Mouse (Mus musculus) kidney, postnatal 0 days (tissue): Measurements from ENCODE around the gene Cnot6. TPM values are rescaled to one million over a fixed set of nuclear protein-coding genes. Genes with fewer than 3 reads are reported as not detected.

ENCODE experiments used
- ATAC-seq: fragments of 200-750 bp; cut with Nextera tagmentation; replicated peaks from 2 replicates; pipeline ENCODE4 v1.8.0; 2017; ENCODE audit warnings: low read depth, moderate number of reproducible peaks, moderate TSS enrichment, moderate library complexity; ENCODE audit not compliant: low FRiP score
- DNase-seq: peaks from one replicate; pipeline ENCODE4 v3.0.0-alpha.2; 2016; ENCODE audit warnings: low spot score
- H3K27ac ChIP-seq: fragments of 300-500 bp; sonication (generic); 2 replicates; pipeline ENCODE4 v1.5.1; 2014; ENCODE audit warnings: mild to moderate bottlenecking
- H3K27me3 ChIP-seq: fragments of 300-500 bp; sonication (generic); 2 replicates; pipeline ENCODE4 v1.6.1; 2014; ENCODE audit warnings: low read length, mixed read lengths; ENCODE audit not compliant: insufficient read depth
- H3K36me3 ChIP-seq: fragments of 300-500 bp; sonication (generic); 2 replicates; pipeline ENCODE4 v1.6.1; 2014; ENCODE audit warnings: low read length, mixed read lengths; ENCODE audit not compliant: insufficient read depth
- H3K4me1 ChIP-seq: fragments of 300-500 bp; sonication (generic); replicated peaks from 2 replicates; pipeline ENCODE4 v1.6.1; 2014; ENCODE audit warnings: antibody characterized with exemption, low read length, mixed read lengths; ENCODE audit not compliant: insufficient read depth
- H3K4me2 ChIP-seq: fragments of 300-500 bp; sonication (generic); 2 replicates; pipeline ENCODE4 v1.6.1; 2014; ENCODE audit warnings: mild to moderate bottlenecking, low read length, moderate library complexity, mixed read lengths
- H3K4me3 ChIP-seq: fragments of 300-500 bp; sonication (generic); replicated peaks from 2 replicates; pipeline ENCODE4 v1.5.1; 2014; ENCODE audit warnings: low read depth, low read length
- H3K9ac ChIP-seq: fragments of 300-500 bp; sonication (generic); 2 replicates; pipeline ENCODE4 v1.6.1; 2014; ENCODE audit warnings: low read depth, low read length
- H3K9me3 ChIP-seq: fragments of 300-500 bp; sonication (generic); replicated peaks from 2 replicates; pipeline ENCODE4 v1.6.1; 2016; ENCODE audit warnings: low read length, inconsistent platforms, mixed read lengths
- CTCF ChIP-seq: IDR thresholded peaks from 2 replicates; pipeline ENCODE4 v1.5.1; 2016; ENCODE audit warnings: antibody characterized with exemption, low read depth, mild to moderate bottlenecking, moderate library complexity
- WGBS: fragments of 180-500 bp; shearing (Covaris S2); extraction: QIAGEN DNeasy Blood & Tissue Kit; methylation state at CpG from one replicate; pipeline ENCODE4 v1.1.7; 2014; 5-methylcytosine and 5-hydroxymethylcytosine counted together
- polyA plus RNA-seq: library from polyadenylated mRNA; unstranded; fragments of >200 nt; fragmentation: Nextera tagmentation; extraction: Ambion mirVana; gene quantifications from 2 replicates; pipeline ENCODE4 v1.2.1, GENCODE M21; 2015

The Cnot6 gene
- polyA plus RNA-seq, 1 experiment from 2014 or later: 54.4 TPM

DNA sequence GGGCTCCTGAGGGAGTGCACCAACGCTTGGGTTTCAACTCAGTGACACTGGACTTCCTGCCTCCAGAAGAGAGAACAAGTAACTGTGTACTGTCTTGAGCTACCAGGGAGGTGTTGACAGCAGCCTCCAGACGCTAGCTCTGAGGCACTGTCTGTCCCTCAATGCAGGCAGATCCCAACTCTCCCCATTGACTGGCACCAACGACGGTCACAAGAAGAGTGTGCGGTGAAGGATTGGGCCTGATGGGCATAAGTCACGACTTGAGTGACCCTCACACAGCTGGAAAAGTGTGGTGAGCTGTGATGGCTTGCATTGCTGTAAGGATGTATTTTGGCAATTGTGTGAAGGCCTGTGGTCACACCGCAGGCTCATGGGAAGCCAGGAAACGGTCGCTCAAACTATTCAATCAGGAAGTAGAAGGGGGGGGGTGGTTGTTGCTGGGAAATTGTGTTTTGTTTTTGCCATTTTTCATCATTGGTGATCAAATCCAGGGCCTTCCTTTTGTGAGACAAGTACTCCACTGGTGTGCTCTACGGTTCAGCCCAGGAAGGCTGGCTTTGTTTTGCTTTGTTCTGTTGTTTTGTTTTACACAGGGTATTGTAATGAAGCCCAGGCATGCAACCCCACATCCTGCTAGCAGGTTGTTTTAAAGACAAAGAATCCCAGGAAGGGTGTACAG, 53.6 kb downstream of the Cnot6 start:
- ATAC-seq (no peak), DNase-seq (no peak)
- no peak overlapping the region for H3K4me2 ChIP-seq
- no peak for TF ChIP-seq CTCF
- H3K4me1 ChIP-seq: 0 out of 2 replicates have a peak, but pooled peaks cover 8% of the 10 kb centered on the region
- H3K9me3 ChIP-seq: no peaks in the 10 kb centered on the region
- no peaks in the 10 kb centered on the region for H3K27me3 ChIP-seq
- peak overlapping the region; percentile 47; the same call in 1 of the 2 replicates for H3K27ac ChIP-seq
- H3K36me3 ChIP-seq: no peaks in the 10 kb centered on the region
- no peak overlapping the region for H3K9ac ChIP-seq
- no peak overlapping the region for H3K4me3 ChIP-seq
- 72% methylated on average over 10 of the region's 10 CpGs for WGBS

GRCm38 (mm10) chr11:49658065-49658464, 54.5 kb downstream of the Cnot6 start:
- Histone ChIP-seq H3K4me1 (peaks cover 10% of the 10 kb centered on the region; the same call in 1 of the 2 replicates), H3K9me3 (no peaks in the 10 kb centered on the region), H3K36me3 (no peaks in the 10 kb centered on the region), H3K27ac (no peak overlapping the region), H3K9ac (no peak overlapping the region), H3K27me3 (no peaks in the 10 kb centered on the region), H3K4me2 (no peak overlapping the region), H3K4me3 (no peak overlapping the region)
- WGBS: 59% methylated on average over 4 of the region's 4 CpGs
- DNase-seq: no peak
- ATAC-seq: no peak
- no peak for TF ChIP-seq CTCF

- ATAC-seq (no peak), DNase-seq (no peak)
- no peak overlapping the region for H3K9ac ChIP-seq
- H3K4me1 ChIP-seq: peaks cover 17% of the 10 kb centered on the region
- H3K4me2 ChIP-seq: no peak overlapping the region
- no peak overlapping the region for H3K4me3 ChIP-seq
- no peaks in the 10 kb centered on the region for H3K36me3 ChIP-seq
- no peak overlapping the region for H3K27ac ChIP-seq
- TF ChIP-seq CTCF: no peak
- H3K9me3 ChIP-seq: no peaks in the 10 kb centered on the region
- no peaks in the 10 kb centered on the region for H3K27me3 ChIP-seq
These were observed 57.0 kb downstream of the Cnot6 start for GRCm38 (mm10) chr11:49655501-49655900.

- no peaks in the 10 kb centered on the region for H3K9me3 ChIP-seq
- ATAC-seq (no peak), DNase-seq (no peak)
- no peak overlapping the region for H3K4me3 ChIP-seq
- H3K27me3 ChIP-seq: no peaks in the 10 kb centered on the region
- H3K36me3 ChIP-seq: no peaks in the 10 kb centered on the region
- no peak overlapping the region for H3K9ac ChIP-seq
- TF ChIP-seq CTCF: no peak
- WGBS: 89% methylated on average over 5 of the region's 5 CpGs
- no peak overlapping the region for H3K4me2 ChIP-seq
- peaks cover 18% of the 10 kb centered on the region for H3K4me1 ChIP-seq
- no peak overlapping the region for H3K27ac ChIP-seq
These were observed 57.9 kb downstream of the Cnot6 start for GRCm38 (mm10) chr11:49654651-49655050.

GRCm38 (mm10) chr11:49653079-49653408, 59.5 kb downstream of the Cnot6 start:
- Histone ChIP-seq H3K9ac (no peak overlapping the region), H3K4me3 (no peak overlapping the region), H3K4me1 (peaks cover 15% of the 10 kb centered on the region), H3K9me3 (no peaks in the 10 kb centered on the region), H3K36me3 (no peaks in the 10 kb centered on the region), H3K4me2 (peak overlapping the region; percentile 46), H3K27ac (no peak overlapping the region), H3K27me3 (no peaks in the 10 kb centered on the region)
- 32% methylated on average over 11 of the region's 11 CpGs for WGBS
- 0 out of 2 replicates have a peak, but pooled peaks have one; percentile 26 for ATAC-seq
- no peak; the same call in 1 of the 2 replicates for TF ChIP-seq CTCF
- DNase-seq: no peak

- H3K9ac ChIP-seq: no peak overlapping the region
- H3K27me3 ChIP-seq: no peaks in the 10 kb centered on the region
- ATAC-seq: no peak
These were observed 60.0 kb downstream of the Cnot6 start for GRCm38 (mm10) chr11:49652401-49653078.

More at GRCm38 (mm10) chr11:49652401-49653078, 60.0 kb downstream of the Cnot6 start:
- H3K4me2 ChIP-seq: peak overlapping the region; percentile 46
- H3K4me1 ChIP-seq: peaks cover 11% of the 10 kb centered on the region
- no peaks in the 10 kb centered on the region for H3K36me3 ChIP-seq
- no peak overlapping the region for H3K27ac ChIP-seq
- peak; percentile 76 for TF ChIP-seq CTCF
- H3K4me3 ChIP-seq: no peak overlapping the region
- DNase-seq: peak; percentile 86
- 22% methylated on average over 19 of the region's 19 CpGs for WGBS
- no peaks in the 10 kb centered on the region for H3K9me3 ChIP-seq
